Mouse (Mus musculus) embryo, embryonic 10 days (tissue): Measurements from ENCODE around the gene Sgf29.

ENCODE experiments used
- DNase-seq: peaks from one replicate; pipeline ENCODE4 v3.0.0-alpha.2; 2015; ENCODE audit warnings: low spot score

The Sgf29 gene

GRCm38 (mm10) chr7:126649231-126650051 is at the start of gene Sgf29:
TSS of gene Sgf29 (plus strand) at chr7:126649309.
- peak; percentile 95 for DNase-seq

- no peak for DNase-seq
Observed at GRCm38 (mm10) chr7:126601896-126602295, 47.2 kb upstream of the Sgf29 start.

GRCm38 (mm10) chr7:126602650-126603049 is 46.5 kb upstream of the Sgf29 start:
- no peak for DNase-seq

GRCm38 (mm10) chr7:126606611-126607010 is 42.5 kb upstream of the Sgf29 start:
- no peak for DNase-seq

GRCm38 (mm10) chr7:126607064-126607463 is 42.0 kb upstream of the Sgf29 start:
- DNase-seq: no peak

- DNase-seq: no peak
Observed at GRCm38 (mm10) chr7:126607796-126608195, 41.3 kb upstream of the Sgf29 start.

- DNase-seq: no peak
Observed at GRCm38 (mm10) chr7:126612736-126613135, 36.4 kb upstream of the Sgf29 start.

- no peak for DNase-seq
Observed at GRCm38 (mm10) chr7:126616707-126617106, 32.4 kb upstream of the Sgf29 start.

- no peak for DNase-seq
Observed at GRCm38 (mm10) chr7:126619559-126620275, 29.4 kb upstream of the Sgf29 start.

GRCm38 (mm10) chr7:126621452-126622359 is 27.4 kb upstream of the Sgf29 start:
- DNase-seq: no peak

- no peak for DNase-seq
Observed at GRCm38 (mm10) chr7:126623381-126623780, 25.7 kb upstream of the Sgf29 start.

GRCm38 (mm10) chr7:126624774-126625173 is 24.3 kb upstream of the Sgf29 start:
- DNase-seq: no peak

- no peak for DNase-seq
Observed at GRCm38 (mm10) chr7:126625369-126625768, 23.7 kb upstream of the Sgf29 start.

GRCm38 (mm10) chr7:126625807-126626600 is 23.1 kb upstream of the Sgf29 start:
- DNase-seq: no peak

- no peak for DNase-seq
Observed at GRCm38 (mm10) chr7:126628111-126628510, 21.0 kb upstream of the Sgf29 start.

- no peak for DNase-seq
Observed at GRCm38 (mm10) chr7:126629915-126630314, 19.2 kb upstream of the Sgf29 start.

GRCm38 (mm10) chr7:126630824-126631518 is 18.1 kb upstream of the Sgf29 start, which contains the start of gene Nupr1:
TSS of gene Nupr1 (minus strand) at chr7:126630861.
- DNase-seq: no peak

- no peak for DNase-seq
Observed at GRCm38 (mm10) chr7:126632478-126632877, 16.6 kb upstream of the Sgf29 start.

- DNase-seq: no peak
Observed at GRCm38 (mm10) chr7:126635375-126635774, 13.7 kb upstream of the Sgf29 start.

GRCm38 (mm10) chr7:126636733-126637520 is 12.2 kb upstream of the Sgf29 start:
- DNase-seq: peak; percentile 49
